Mouse (Mus musculus): ENCODE measurements around the gene Cel. TPM values are rescaled to one million over a fixed set of nuclear protein-coding genes. Genes with fewer than 3 reads are reported as not detected.

Gene Cel
- polyA plus RNA-seq (2017; shearing (Covaris generic)): not detected

DNA sequence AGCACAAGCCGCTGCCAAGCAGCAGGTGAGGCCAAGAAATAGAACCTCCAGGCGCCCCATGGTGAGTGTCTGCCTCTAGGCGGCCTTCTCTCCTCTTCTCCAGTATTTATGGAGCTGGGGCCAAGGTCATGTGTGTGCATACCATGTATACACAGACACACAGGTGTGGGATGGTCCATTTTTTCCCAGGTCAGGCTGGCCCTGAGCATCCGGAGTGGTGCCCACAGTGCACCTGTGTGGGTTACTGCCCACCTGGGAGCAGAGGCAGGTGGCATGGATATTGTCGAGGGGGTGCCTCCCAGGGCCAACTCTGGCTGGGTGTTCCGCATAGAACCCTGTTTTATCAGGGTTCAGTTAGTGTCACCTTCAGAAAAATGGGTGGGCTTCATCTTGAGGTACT is at the start of gene Cel:
Gene Cel, minus strand, starts transcription at position 101 of the 400 bp plus-strand sequence.

DNA sequence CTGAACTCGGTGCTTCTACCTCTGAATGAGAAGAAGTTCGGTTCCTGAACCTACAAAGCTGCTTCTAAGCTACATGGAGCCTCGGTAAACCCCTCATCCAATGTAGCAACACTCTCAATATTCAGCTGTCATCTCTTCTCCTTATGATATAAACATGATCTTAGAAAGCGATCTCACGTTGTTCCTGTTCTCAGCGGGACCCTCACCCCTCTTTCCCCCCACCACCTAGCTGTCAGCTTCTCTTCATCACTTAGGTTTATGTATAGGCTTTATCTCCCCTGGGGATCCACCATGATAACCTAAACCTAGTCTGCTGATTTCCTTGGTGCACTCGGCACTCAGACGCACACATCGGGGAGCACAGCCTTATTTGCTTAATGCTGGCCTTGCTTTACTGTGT is 20.4 kb upstream of the Cel start, which contains the start of gene Gtf3c5:
Gene Gtf3c5, minus strand, starts transcription at position 101 of the 400 bp plus-strand sequence.

DNA sequence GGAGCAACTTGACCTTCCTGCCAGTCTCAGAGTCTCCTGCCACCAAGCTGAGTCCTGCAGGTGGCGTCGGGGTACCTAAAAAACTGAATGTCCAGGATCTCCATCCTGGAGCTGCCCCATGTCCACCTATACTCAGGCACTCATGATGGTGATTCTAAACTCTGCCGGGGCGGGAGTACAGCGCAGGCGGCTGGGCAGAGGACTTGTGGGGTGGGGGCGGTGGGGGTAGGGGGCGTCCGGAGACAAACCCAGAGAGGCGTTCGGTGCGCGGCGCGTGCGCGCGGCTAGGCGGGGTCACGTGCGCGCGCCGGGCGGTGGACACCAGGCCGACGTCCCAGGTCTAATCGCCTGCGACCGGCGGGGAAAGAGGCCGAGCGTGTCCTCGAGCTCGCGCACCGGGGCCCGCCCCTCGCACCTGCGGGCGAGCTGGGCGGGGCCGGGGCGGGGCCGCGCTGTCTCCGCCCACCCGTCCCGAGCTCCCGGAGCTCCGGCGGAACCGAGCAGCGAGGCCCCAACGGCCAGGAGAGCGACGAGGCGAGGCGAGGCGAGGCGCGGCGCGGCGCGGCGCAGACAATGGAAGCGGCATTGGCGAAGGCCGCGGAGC is 50.3 kb downstream of the Cel start, which contains the start of gene Ralgds:
Gene Ralgds, plus strand, starts transcription at position 328 of the 604 bp plus-strand sequence.

DNA sequence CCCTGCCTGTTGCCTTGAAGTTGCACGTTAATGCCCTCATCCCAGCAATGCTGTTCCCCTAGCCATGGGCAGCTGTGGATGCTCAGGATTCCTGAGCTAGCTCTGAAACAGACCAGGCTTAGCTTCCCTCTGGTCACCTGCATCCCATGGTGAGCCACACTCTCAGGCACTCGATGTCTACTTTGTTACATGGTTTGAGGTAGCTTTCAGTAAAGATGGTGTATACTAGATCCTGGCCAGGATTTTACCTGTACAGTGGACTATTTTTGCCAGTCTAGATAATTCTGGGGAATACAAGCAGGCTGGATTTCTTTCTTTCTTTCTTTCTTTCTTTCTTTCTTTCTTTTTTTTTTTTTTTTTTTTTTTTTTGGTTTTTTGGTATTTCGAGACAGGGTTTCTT is 57.4 kb downstream of the Cel start, which contains the start of gene Gm10134:
Gene Gm10134, plus strand, starts transcription at position 301 of the 400 bp plus-strand sequence.

Other genes starting within 250 kb of the Cel start
- gene Ppp1r26, start 116.6 kb downstream of the Cel start, polyA plus RNA-seq (2017; shearing (Covaris generic)): not detected
- not detected for gene 1700007K13Rik, start 97.1 kb downstream of the Cel start, polyA plus RNA-seq (2017; shearing (Covaris generic))
- gene Mrps2, start 95.3 kb downstream of the Cel start, polyA plus RNA-seq (2017; shearing (Covaris generic)): 12.6 TPM
- gene Gbgt1, start 66.5 kb downstream of the Cel start, polyA plus RNA-seq (2017; shearing (Covaris generic)): not detected
- not detected for gene Gm10134, start 57.3 kb downstream of the Cel start, polyA plus RNA-seq (2017; shearing (Covaris generic))
- 14.4 TPM for gene Ralgds, start 50.3 kb downstream of the Cel start, polyA plus RNA-seq (2017; shearing (Covaris generic))
- 11.6 TPM for gene Gtf3c5, start 20.3 kb upstream of the Cel start, polyA plus RNA-seq (2017; shearing (Covaris generic))
- not detected for gene Gfi1b, start 58.6 kb upstream of the Cel start, polyA plus RNA-seq (2017; shearing (Covaris generic))
- 54.9 TPM for gene Tsc1, start 77.8 kb upstream of the Cel start, polyA plus RNA-seq (2017; shearing (Covaris generic))
- not detected for gene Spaca9, start 136.3 kb upstream of the Cel start, polyA plus RNA-seq (2017; shearing (Covaris generic))
- not detected for gene Ak8, start 136.8 kb upstream of the Cel start, polyA plus RNA-seq (2017; shearing (Covaris generic))